ENCODE assay signal across 8 mouse cellular contexts in genomic region chr19:45005957-45006712, GRCm38 (mm10). TPM values are rescaled to one million over a fixed set of nuclear protein-coding genes. Genes with fewer than 3 reads are reported as not detected.
A peak's percentile ranks its signal among the peaks of the same experiment; 100 is the strongest.
DNase-seq lines count a peak whose midpoint lies in the region; ATAC-seq and TF ChIP-seq lines count a peak whose summit lies in the region.

Gene Mrpl43, minus strand, starts transcription at chr19:45006442.

- peaks cover 80% of the 10 kb centered on the region for H3K36me3 ChIP-seq in E14TG2a.4 (ENCODE audit: insufficient read depth, low read length)
- peaks cover 62% of the 10 kb centered on the region for H3K36me3 ChIP-seq in forebrain, embryonic 13.5 days (ENCODE audit: poor library complexity, severe bottlenecking)
- peaks cover 44% of the 10 kb centered on the region for H3K36me3 ChIP-seq in neural tube, embryonic 15.5 days

- no peaks in the 10 kb centered on the region for H3K9me3 ChIP-seq in E14TG2a.4 (ENCODE audit: low read length)
- H3K9me3 ChIP-seq in forebrain, embryonic 13.5 days (replicated peaks) = no peaks in the 10 kb centered on the region
- no peaks in the 10 kb centered on the region for H3K9me3 ChIP-seq in neural tube, embryonic 15.5 days (replicated peaks)

- ATAC-seq in forebrain, embryonic 13.5 days = peak; percentile 95
- ATAC-seq in neural tube, embryonic 15.5 days (ENCODE audit: low FRiP score) = peak; percentile 90

- intact Hi-C loops in heart, postnatal 10 days (cut with DNase I) = loop anchor here (5.0 kb wide), 1 partner anchor 36 kb away; no protein-coding TSS in a partner anchor

- no peaks in the 10 kb centered on the region for H3K27me3 ChIP-seq in E14TG2a.4 (ENCODE audit: insufficient read depth, low read length)
- H3K27me3 ChIP-seq in forebrain, embryonic 13.5 days = no peaks in the 10 kb centered on the region
- no peaks in the 10 kb centered on the region for H3K27me3 ChIP-seq in neural tube, embryonic 15.5 days (replicated peaks)

- peak within 1 kb of the TSS; percentile 98 for H3K4me2 ChIP-seq in forebrain, embryonic 13.5 days
- H3K4me2 ChIP-seq in neural tube, embryonic 15.5 days = peak within 1 kb of the TSS; percentile 96

- peaks cover 82% of the 10 kb centered on the region for H3K4me1 ChIP-seq in E14TG2a.4 (replicated peaks; ENCODE audit: low read depth, low read length)
- peaks cover 36% of the 10 kb centered on the region for H3K4me1 ChIP-seq in forebrain, embryonic 13.5 days
- H3K4me1 ChIP-seq in neural tube, embryonic 15.5 days = peaks cover 52% of the 10 kb centered on the region

- H3K27ac ChIP-seq in forebrain, embryonic 13.5 days = peak within 1 kb of the TSS; percentile 66
- peak within 1 kb of the TSS; percentile 86 for H3K27ac ChIP-seq in neural tube, embryonic 15.5 days (replicated peaks)

- peak; percentile 89 for DNase-seq in c-Kit-positive CD71-positive TER-119-positive erythroid progenitor cells, embryonic 14.5 days (ENCODE audit: low spot score)
- DNase-seq in heart, postnatal 10 days = peak; percentile 97 to 99
- peak; percentile 97 for DNase-seq in layer of hippocampus, adult 11-12 months (ENCODE audit: low spot score)
- peak; percentile 97 to 98 for DNase-seq in lung, adult 18-20 months
- DNase-seq in testis, postnatal 14 days (ENCODE audit: low spot score) = peak; percentile 94

- H3K9ac ChIP-seq in forebrain, embryonic 13.5 days = peak within 1 kb of the TSS; percentile 86
- peak within 1 kb of the TSS; percentile 73 for H3K9ac ChIP-seq in neural tube, embryonic 15.5 days (replicated peaks)

- TF ChIP-seq CTCF in E14TG2a.4 (conservative IDR thresholded peaks at IDR 0.05; ENCODE audit: low read length) = no peak

- peak within 1 kb of the TSS; percentile 99 for H3K4me3 ChIP-seq in E14TG2a.4 (replicated peaks; ENCODE audit: low read length)
- H3K4me3 ChIP-seq in forebrain, embryonic 13.5 days = peak within 1 kb of the TSS; percentile 97
- H3K4me3 ChIP-seq in neural tube, embryonic 15.5 days (replicated peaks) = peak within 1 kb of the TSS; percentile 93

- WGBS in forebrain, embryonic 13.5 days = under 1% methylated on average over 82 of the region's 82 CpGs
- under 1% methylated on average over 82 of the region's 82 CpGs for WGBS in neural tube, embryonic 15.5 days

RNA-seq across cellular contexts. Expression of gene Mrpl43, which starts in this region (rescaled TPM):
- polyA plus RNA-seq in forebrain, embryonic 13.5 days (2015; fragmentation: Nextera tagmentation; extraction: Ambion mirVana) = 82.2 and 89.7 TPM in 2 replicates
- total RNA-seq in heart, postnatal 10 days (2021) = 10 to 100 TPM; 49.1 to 51.6 TPM
- polyA plus RNA-seq in neural tube, embryonic 15.5 days (2015; fragmentation: Nextera tagmentation; extraction: Ambion mirVana) = 89.1 and 96.2 TPM in 2 replicates

Comparison
In these comparisons a context has a peak if more than half of its experiments do, and no peak if none do; other contexts are left out.
1. Peak in every context shown above with its lines: DNase-seq, ATAC-seq, H3K4me3 ChIP-seq and H3K27ac ChIP-seq.